Mouse (Mus musculus): ENCODE results near the gene Zfp599. TPM values are rescaled to one million over a fixed set of nuclear protein-coding genes. Genes with fewer than 3 reads are reported as not detected.
"Not testable (repeated sequence)": the region's sequence is repeated elsewhere in the genome, so short reads cannot be mapped to it uniquely, and the experiment has no call there.

Gene Zfp599
- polyA plus RNA-seq, 1 experiment from 2014 or later: 3.3 TPM

GRCm38 (mm10) chr9:22240001-22240400, 19.7 kb downstream of the Zfp599 start:
- H3K4me3 ChIP-seq (replicated peaks; ENCODE audit: low read depth, low read length): no peak overlapping the region
- H3K9me3 ChIP-seq (replicated peaks; ENCODE audit: low read length): peaks cover 4% of the 10 kb centered on the region; the same call in 1 of the 2 replicates
- H3K4me2 ChIP-seq (ENCODE audit: low read length): no peak overlapping the region
- H3K4me1 ChIP-seq (replicated peaks; ENCODE audit: insufficient read depth, low read length): no peaks in the 10 kb centered on the region
- no peak overlapping the region for H3K9ac ChIP-seq (ENCODE audit: low read depth, low read length)
- ATAC-seq (replicated peaks; ENCODE audit: low FRiP score, low read depth) (no peak), DNase-seq (ENCODE audit: low spot score) (no peak)
- H3K27ac ChIP-seq: no peak overlapping the region
- WGBS: 92% methylated on average over 4 of the region's 4 CpGs
- H3K27me3 ChIP-seq (ENCODE audit: insufficient read depth, low read length): no peaks in the 10 kb centered on the region
- TF ChIP-seq CTCF (IDR thresholded peaks at IDR 0.05; ENCODE audit: low read depth): no peak
- peaks cover 61% of the 10 kb centered on the region for H3K36me3 ChIP-seq (ENCODE audit: insufficient read depth, low read length)

GRCm38 (mm10) chr9:22230556-22230955, 29.1 kb downstream of the Zfp599 start:
- no peaks in the 10 kb centered on the region for H3K27me3 ChIP-seq (ENCODE audit: insufficient read depth, low read length)
- no peak overlapping the region for H3K9ac ChIP-seq (ENCODE audit: low read depth, low read length)
- peaks cover 7% of the 10 kb centered on the region; the same call in 1 of the 2 replicates for H3K36me3 ChIP-seq (ENCODE audit: insufficient read depth, low read length)
- no peak overlapping the region for H3K4me3 ChIP-seq (replicated peaks; ENCODE audit: low read depth, low read length)
- H3K4me1 ChIP-seq (replicated peaks; ENCODE audit: insufficient read depth, low read length): no peaks in the 10 kb centered on the region
- peak; percentile 22 for DNase-seq (ENCODE audit: low spot score)
- TF ChIP-seq CTCF (IDR thresholded peaks at IDR 0.05; ENCODE audit: low read depth): peak; percentile 49
- no peak for ATAC-seq (replicated peaks; ENCODE audit: low FRiP score, low read depth)
- no peak overlapping the region for H3K4me2 ChIP-seq (ENCODE audit: low read length)
- peaks cover 4% of the 10 kb centered on the region; the same call in 1 of the 2 replicates for H3K9me3 ChIP-seq (replicated peaks; ENCODE audit: low read length)
- H3K27ac ChIP-seq: no peak overlapping the region

GRCm38 (mm10) chr9:22230061-22230460, 29.6 kb downstream of the Zfp599 start:
- H3K27me3 ChIP-seq (ENCODE audit: insufficient read depth, low read length): no peaks in the 10 kb centered on the region
- peaks cover 3% of the 10 kb centered on the region; the same call in 1 of the 2 replicates for H3K36me3 ChIP-seq (ENCODE audit: insufficient read depth, low read length)
- ATAC-seq (replicated peaks; ENCODE audit: low FRiP score, low read depth) (no peak), DNase-seq (ENCODE audit: low spot score) (no peak)
- H3K27ac ChIP-seq: no peak overlapping the region
- 86% methylated on average over 3 of the region's 3 CpGs for WGBS
- H3K4me2 ChIP-seq (ENCODE audit: low read length): no peak overlapping the region
- no peaks in the 10 kb centered on the region for H3K4me1 ChIP-seq (replicated peaks; ENCODE audit: insufficient read depth, low read length)
- TF ChIP-seq CTCF (IDR thresholded peaks at IDR 0.05; ENCODE audit: low read depth): no peak
- H3K4me3 ChIP-seq (replicated peaks; ENCODE audit: low read depth, low read length): no peak overlapping the region
- 0 out of 2 replicates have a peak, but pooled peaks cover under 1% of the 10 kb centered on the region for H3K9me3 ChIP-seq (replicated peaks; ENCODE audit: low read length)
- H3K9ac ChIP-seq (ENCODE audit: low read depth, low read length): no peak overlapping the region

- no peaks in the 10 kb centered on the region for H3K4me1 ChIP-seq (replicated peaks; ENCODE audit: insufficient read depth, low read length)
- DNase-seq (ENCODE audit: low spot score) (no peak), ATAC-seq (replicated peaks; ENCODE audit: low FRiP score, low read depth) (no peak)
- H3K36me3 ChIP-seq (ENCODE audit: insufficient read depth, low read length): no peaks in the 10 kb centered on the region
- no peak overlapping the region for H3K9ac ChIP-seq (ENCODE audit: low read depth, low read length)
- H3K27me3 ChIP-seq (ENCODE audit: insufficient read depth, low read length): no peaks in the 10 kb centered on the region
- no peak for TF ChIP-seq CTCF (IDR thresholded peaks at IDR 0.05; ENCODE audit: low read depth)
- no peaks in the 10 kb centered on the region for H3K9me3 ChIP-seq (replicated peaks; ENCODE audit: low read length)
- 85% methylated on average over 7 of the region's 7 CpGs for WGBS
- H3K4me3 ChIP-seq (replicated peaks; ENCODE audit: low read depth, low read length): no peak overlapping the region
- H3K27ac ChIP-seq: no peak overlapping the region
- no peak overlapping the region for H3K4me2 ChIP-seq (ENCODE audit: low read length)
Observed at GRCm38 (mm10) chr9:22229386-22230026, 30.2 kb downstream of the Zfp599 start.

- peak; percentile 33 for DNase-seq (ENCODE audit: low spot score)
Observed at GRCm38 (mm10) chr9:22226846-22227245, 32.8 kb downstream of the Zfp599 start.

GRCm38 (mm10) chr9:22226389-22226673, 33.4 kb downstream of the Zfp599 start:
- H3K27me3 ChIP-seq (ENCODE audit: insufficient read depth, low read length); ATAC-seq (replicated peaks; ENCODE audit: low FRiP score, low read depth); H3K4me1 ChIP-seq (replicated peaks; ENCODE audit: insufficient read depth, low read length); H3K9me3 ChIP-seq (replicated peaks; ENCODE audit: low read length); DNase-seq (ENCODE audit: low spot score); H3K36me3 ChIP-seq (ENCODE audit: insufficient read depth, low read length); H3K27ac ChIP-seq: not testable (repeated sequence)
- WGBS: 74% methylated on average over 7 of the region's 7 CpGs
- peak overlapping the region; percentile 89; the same call in 1 of the 2 replicates for H3K9ac ChIP-seq (ENCODE audit: low read depth, low read length)
- peak overlapping the region; percentile 67 for H3K4me2 ChIP-seq (ENCODE audit: low read length)
- peak overlapping the region; percentile 79 for H3K4me3 ChIP-seq (replicated peaks; ENCODE audit: low read depth, low read length)

More at GRCm38 (mm10) chr9:22226846-22227245, 32.8 kb downstream of the Zfp599 start:
- no peak for TF ChIP-seq CTCF (IDR thresholded peaks at IDR 0.05; ENCODE audit: low read depth)
- Histone ChIP-seq H3K9me3 (replicated peaks; ENCODE audit: low read length) (no peaks in the 10 kb centered on the region), H3K27me3 (ENCODE audit: insufficient read depth, low read length) (no peaks in the 10 kb centered on the region), H3K27ac (no peak overlapping the region), H3K4me3 (replicated peaks; ENCODE audit: low read depth, low read length) (no peak overlapping the region), H3K4me2 (ENCODE audit: low read length) (no peak overlapping the region), H3K4me1 (replicated peaks; ENCODE audit: insufficient read depth, low read length) (no peaks in the 10 kb centered on the region), H3K36me3 (ENCODE audit: insufficient read depth, low read length) (no peaks in the 10 kb centered on the region), H3K9ac (ENCODE audit: low read depth, low read length) (no peak overlapping the region)
- no peak for ATAC-seq (replicated peaks; ENCODE audit: low FRiP score, low read depth)
- 79% methylated on average over 15 of the region's 15 CpGs for WGBS

All from kidney, postnatal 0 days (tissue).